Mouse (Mus musculus) CH12.LX (cell line): ENCODE measurements around the gene Cd3g.

Experiments
- JUND ChIP-seq: conservative IDR thresholded peaks from 2 replicates; pipeline ENCODE4 v1.6.1; 2011; ENCODE audit warnings: low read depth, low read length, improper control_type of control experiment
- NRF1 ChIP-seq: IDR thresholded peaks from 2 replicates; pipeline ENCODE4 v1.6.1; 2014; ENCODE audit warnings: low read depth, mild to moderate bottlenecking, inconsistent platforms, low read length, improper control_type of control experiment, moderate library complexity
- POLR2A ChIP-seq: IDR thresholded peaks from 2 replicates; pipeline ENCODE4 v1.6.1; 2011; ENCODE audit warnings: low read depth, mild to moderate bottlenecking, improper control_type of control experiment, low read length
- ZKSCAN1 ChIP-seq: IDR thresholded peaks from 2 replicates; pipeline ENCODE4 v1.6.1; 2012; ENCODE audit warnings: low read depth, inconsistent platforms, low read length, improper control_type of control experiment, borderline replicate concordance

GRCm38 (mm10) chr9:45010461-45010860 is 30.2 kb upstream of the Cd3g start:
- no peak for TF ChIP-seq ZKSCAN1
- TF ChIP-seq POLR2A = no peak
- TF ChIP-seq NRF1 = no peak
- TF ChIP-seq JUND = no peak
